Mouse (Mus musculus) brain, embryonic 14.5 days (tissue): ENCODE results near the gene Gm10024.
A peak's percentile ranks its signal among the peaks of the same experiment; 100 is the strongest.

Experiments
- CTCF ChIP-seq: fragments of 200-500 bp; IDR thresholded peaks from 2 replicates; pipeline ENCODE4 v1.5.1; 2012; ENCODE audit warnings: inconsistent platforms, mild to moderate bottlenecking, moderate library complexity, borderline replicate concordance; ENCODE audit not compliant: insufficient read depth, insufficient read length; ENCODE audit errors: extremely low read depth
- POLR2A ChIP-seq: fragments of 200-500 bp; IDR thresholded peaks from 2 replicates; pipeline ENCODE4 v1.6.1; 2012; ENCODE audit warnings: mild to moderate bottlenecking, inconsistent platforms, borderline replicate concordance; ENCODE audit not compliant: poor library complexity, insufficient read depth, insufficient read length, severe bottlenecking; ENCODE audit errors: extremely low read depth

GRCm38 (mm10) chr10:77729241-77729640 is 18.0 kb downstream of the Gm10024 start:
- TF ChIP-seq CTCF, result peak; percentile 40
- TF ChIP-seq POLR2A, result no peak
